Mouse (Mus musculus) kidney, postnatal 14 days (tissue): Measurements from ENCODE around the gene Mapk8ip3.

Experiments used
- DNase-seq: peaks from one replicate; pipeline ENCODE4 v3.0.0; 2022; ENCODE audit warnings: mixed read lengths

The Mapk8ip3 gene

GRCm38 (mm10) chr17:24844525-24844924 lies 92.3 kb downstream of the Mapk8ip3 start:
- DNase-seq, result no peak

GRCm38 (mm10) chr17:24842631-24843030 lies 94.1 kb downstream of the Mapk8ip3 start:
- DNase-seq, result no peak
